ENCODE assay signal across 8 mouse cellular contexts in the genomic region with DNA sequence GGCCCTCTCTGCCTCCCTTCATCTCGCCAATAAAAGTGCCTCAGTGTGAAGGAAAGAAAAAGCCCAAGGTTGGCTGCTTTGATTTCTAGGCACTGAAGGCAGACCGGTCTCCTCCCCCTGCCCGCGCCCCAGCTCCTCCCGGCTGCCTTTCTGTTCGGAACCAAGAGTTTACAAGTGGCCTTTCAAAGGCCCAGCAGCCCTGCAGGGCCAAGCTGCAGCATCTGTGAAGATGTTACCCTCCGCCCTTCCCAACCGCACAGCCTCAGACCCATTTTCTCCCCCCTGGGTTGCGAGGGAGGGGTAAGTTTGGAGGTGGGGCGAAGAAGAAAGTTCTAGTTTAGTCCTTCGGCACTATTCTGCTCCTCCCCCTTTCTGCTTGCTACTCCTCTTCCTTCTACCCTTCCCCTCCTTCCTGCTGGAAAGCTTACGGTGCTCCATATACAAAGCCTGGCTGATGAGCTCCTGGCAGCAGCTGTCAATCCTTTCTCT.
DNase-seq lines count a peak whose midpoint lies in the region; ATAC-seq and TF ChIP-seq lines count a peak whose summit lies in the region.

No protein-coding gene starts in this region.

- no peaks in the 10 kb centered on the region for H3K27me3 ChIP-seq in hindbrain, postnatal 0 days (ENCODE audit: insufficient read depth, low read length)
- H3K27me3 ChIP-seq in megakaryocyte, embryonic 14.5 days (replicated peaks): no peaks in the 10 kb centered on the region

- peak; percentile 1 for ATAC-seq in cerebellum, adult (ENCODE audit: insufficient number of reproducible peaks, low FRiP score, low TSS enrichment)
- no peak for ATAC-seq in hindbrain, postnatal 0 days

- peak overlapping the region; percentile 91 for H3K27ac ChIP-seq in hindbrain, postnatal 0 days

- DNase-seq in cerebellum, adult 11-12 months: no peak
- peak; percentile 59 for DNase-seq in urinary bladder, postnatal 25 days (ENCODE audit: low spot score)
- no peak for DNase-seq in urinary bladder, postnatal 4 days (ENCODE audit: low spot score in 2 of 2)
- no peak for DNase-seq in hindbrain, postnatal 0 days (ENCODE audit: low spot score)
- DNase-seq in right cerebral cortex, postnatal 25 days: no peak
- no peak for DNase-seq in cerebellum, postnatal 4 days (ENCODE audit: low spot score in 2 of 2)

- no peaks in the 10 kb centered on the region for H3K36me3 ChIP-seq in hindbrain, postnatal 0 days (ENCODE audit: insufficient read depth, low read length)
- H3K36me3 ChIP-seq in megakaryocyte, embryonic 14.5 days (replicated peaks; ENCODE audit: low read length): no peaks in the 10 kb centered on the region

- H3K4me2 ChIP-seq in hindbrain, postnatal 0 days (ENCODE audit: low read depth, low read length): peak overlapping the region; percentile 81

- peak overlapping the region; percentile 62 for H3K9ac ChIP-seq in hindbrain, postnatal 0 days (replicated peaks; ENCODE audit: low read length)

- no peak for TF ChIP-seq CTCF in hindbrain, postnatal 0 days (IDR thresholded peaks at IDR 0.05; ENCODE audit: low read depth)

- H3K4me1 ChIP-seq in hindbrain, postnatal 0 days (ENCODE audit: insufficient read depth, low read length): peaks cover 10% of the 10 kb centered on the region; the same call in 1 of the 2 replicates
- H3K4me1 ChIP-seq in megakaryocyte, embryonic 14.5 days: peaks cover 96% of the 10 kb centered on the region

- H3K9me3 ChIP-seq in hindbrain, postnatal 0 days (ENCODE audit: low read length): no peaks in the 10 kb centered on the region
- H3K9me3 ChIP-seq in megakaryocyte, embryonic 14.5 days: no peaks in the 10 kb centered on the region

- WGBS in hindbrain, postnatal 0 days: 2% methylated on average over 12 of the region's 12 CpGs

- peak overlapping the region; percentile 49 for H3K4me3 ChIP-seq in hindbrain, postnatal 0 days (ENCODE audit: low read length)
- peak overlapping the region; percentile 91 for H3K4me3 ChIP-seq in megakaryocyte, embryonic 14.5 days (replicated peaks)
